Mouse (Mus musculus) limb, embryonic 11.5 days (tissue): ENCODE results near the gene Tmem11. TPM values are rescaled to one million over a fixed set of nuclear protein-coding genes. Genes with fewer than 3 reads are reported as not detected.
"Not testable (repeated sequence)": the region's sequence is repeated elsewhere in the genome, so short reads cannot be mapped to it uniquely, and the experiment has no call there.

Experiments used
- ATAC-seq: fragments of 200-750 bp; cut with Nextera tagmentation; 2 replicates; pipeline ENCODE4 v1.8.0; 2017; ENCODE audit warnings: low read depth; ENCODE audit not compliant: insufficient number of reproducible peaks, low FRiP score, low TSS enrichment
- DNase-seq: peaks from one replicate; pipeline ENCODE4 v3.0.0-alpha.2; 2015; ENCODE audit warnings: low spot score
- H3K27ac ChIP-seq: fragments of 300-500 bp; sonication (generic); replicated peaks from 2 replicates; pipeline ENCODE4 v1.5.1; 2014; ENCODE audit warnings: low read depth, mild to moderate bottlenecking, low read length
- H3K27me3 ChIP-seq: fragments of 300-500 bp; sonication (generic); 2 replicates; pipeline ENCODE4 v1.6.1; 2014; ENCODE audit warnings: mild to moderate bottlenecking, low read length, mixed read lengths; ENCODE audit not compliant: control insufficient read depth, insufficient read depth
- H3K36me3 ChIP-seq: fragments of 300-500 bp; sonication (generic); 2 replicates; pipeline ENCODE4 v1.6.1; 2014; ENCODE audit warnings: mild to moderate bottlenecking, low read length, moderate library complexity, mixed read lengths; ENCODE audit not compliant: control insufficient read depth, insufficient read depth
- H3K4me1 ChIP-seq: fragments of 300-500 bp; sonication (generic); 2 replicates; pipeline ENCODE4 v1.6.1; 2014; ENCODE audit warnings: low read length, mixed read lengths; ENCODE audit not compliant: control insufficient read depth, insufficient read depth
- H3K4me2 ChIP-seq: fragments of 300-500 bp; sonication (generic); 2 replicates; pipeline ENCODE4 v1.6.1; 2014; ENCODE audit warnings: low read depth, mild to moderate bottlenecking, moderate library complexity; ENCODE audit not compliant: severe bottlenecking
- H3K4me3 ChIP-seq: fragments of 300-500 bp; sonication (generic); 2 replicates; pipeline ENCODE4 v1.5.1; 2014; ENCODE audit warnings: low read depth, low read length
- H3K9ac ChIP-seq: fragments of 300-500 bp; sonication (generic); 2 replicates; pipeline ENCODE4 v1.6.1; 2014; ENCODE audit warnings: mild to moderate bottlenecking, low read length
- H3K9me3 ChIP-seq: fragments of 300-500 bp; sonication (generic); 2 replicates; pipeline ENCODE4 v1.6.1; 2016; ENCODE audit warnings: low read length; ENCODE audit not compliant: control insufficient read depth
- WGBS: fragments of 180-500 bp; shearing (Covaris S2); extraction: QIAGEN DNeasy Blood & Tissue Kit; methylation state at CpG from one replicate; pipeline ENCODE4 v1.1.7; 2014; 5-methylcytosine and 5-hydroxymethylcytosine counted together
- polyA plus RNA-seq: library from polyadenylated mRNA; unstranded; fragments of >200 nt; fragmentation: Nextera tagmentation; extraction: Ambion mirVana; gene quantifications from 2 replicates; pipeline ENCODE4 v1.2.1, GENCODE M21; 2014

Gene Tmem11
- polyA plus RNA-seq, 1 experiment from 2014 or later, result 74.5 TPM

DNA sequence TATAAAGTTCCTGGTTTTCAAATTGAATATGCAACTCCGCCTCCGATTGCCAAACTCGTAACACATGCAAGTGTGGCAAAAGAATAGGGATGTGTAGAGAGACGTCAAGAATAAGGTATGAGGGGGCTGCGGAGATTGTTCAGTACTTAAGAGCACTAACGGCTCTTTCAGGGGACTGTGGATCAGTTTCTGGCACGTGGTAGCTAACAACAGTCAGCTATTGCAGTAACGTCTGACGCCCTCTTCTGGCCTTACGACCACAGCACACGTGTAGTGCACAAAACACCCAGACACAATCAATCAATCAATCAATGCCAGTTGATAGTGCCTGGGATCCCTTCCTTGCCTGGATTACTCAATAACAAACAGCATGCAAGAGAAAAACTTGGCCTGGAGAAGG, 351 bp upstream of the Tmem11 start:
- Histone ChIP-seq H3K27ac (peak overlapping the region; percentile 81), H3K27me3 (no peaks in the 10 kb centered on the region), H3K9ac (peak overlapping the region; percentile 49), H3K36me3 (no peaks in the 10 kb centered on the region), H3K4me1 (peaks cover 10% of the 10 kb centered on the region), H3K4me2 (peak overlapping the region; percentile 57), H3K9me3 (no peaks in the 10 kb centered on the region), H3K4me3 (peak overlapping the region; percentile 99)
- WGBS, result 2% methylated on average over 11 of the region's 11 CpGs
- peak; percentile 64 for DNase-seq
- ATAC-seq, result no peak

- peak overlapping the region; percentile 90 for H3K9ac ChIP-seq
- under 1% methylated on average over 47 of the region's 52 CpGs for WGBS
- H3K27me3 ChIP-seq, result no peaks in the 10 kb centered on the region
- peak overlapping the region; percentile 81 for H3K27ac ChIP-seq
- peak overlapping the region; percentile 57 for H3K4me2 ChIP-seq
- peak; percentile 59 for ATAC-seq
- peak overlapping the region; percentile 99 for H3K4me3 ChIP-seq
- H3K4me1 ChIP-seq, result peaks cover 10% of the 10 kb centered on the region
- DNase-seq, result peak; percentile 58
- H3K36me3 ChIP-seq, result no peaks in the 10 kb centered on the region
- no peaks in the 10 kb centered on the region for H3K9me3 ChIP-seq
These were observed 938 bp downstream of the Tmem11 start for GRCm38 (mm10) chr11:60878056-60878612.

GRCm38 (mm10) chr11:60873101-60873500, 6.0 kb downstream of the Tmem11 start:
- H3K36me3 ChIP-seq, result 0 out of 2 replicates have a peak, but pooled peaks cover 2% of the 10 kb centered on the region
- 86% methylated on average over 6 of the region's 6 CpGs for WGBS

DNA sequence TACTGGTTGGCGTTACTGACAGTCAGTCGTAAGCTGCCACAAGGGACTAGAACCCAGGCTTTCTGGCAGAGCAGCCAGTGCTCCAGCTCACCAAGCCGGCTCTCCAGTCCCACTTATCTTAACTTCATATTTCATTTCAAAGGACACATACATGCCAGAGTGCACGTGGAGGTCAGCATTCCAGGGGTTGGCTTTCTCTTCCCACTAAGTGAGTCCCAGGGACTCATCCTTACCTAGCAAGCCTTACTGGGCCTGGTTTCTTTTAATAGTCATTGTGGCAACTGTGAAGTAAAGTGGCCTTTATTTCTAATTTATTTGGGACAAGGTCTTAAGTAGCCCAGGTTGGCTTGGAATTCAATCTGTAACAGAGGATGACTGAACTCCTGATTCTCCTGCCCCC, 7.7 kb downstream of the Tmem11 start:
- no peaks in the 10 kb centered on the region for H3K27me3 ChIP-seq
- H3K9me3 ChIP-seq, result no peaks in the 10 kb centered on the region
- H3K4me1 ChIP-seq, result no peaks in the 10 kb centered on the region
- H3K36me3 ChIP-seq, result 0 out of 2 replicates have a peak, but pooled peaks cover 2% of the 10 kb centered on the region
- no peak overlapping the region for H3K9ac ChIP-seq
- no peak overlapping the region for H3K4me3 ChIP-seq
- DNase-seq, result no peak
- ATAC-seq, result no peak
- 79% methylated on average over 4 of the region's 4 CpGs for WGBS
- no peak overlapping the region for H3K4me2 ChIP-seq
- H3K27ac ChIP-seq, result no peak overlapping the region

More at GRCm38 (mm10) chr11:60873101-60873500, 6.0 kb downstream of the Tmem11 start:
- Histone ChIP-seq H3K9me3 (no peaks in the 10 kb centered on the region), H3K27me3 (no peaks in the 10 kb centered on the region), H3K4me2 (no peak overlapping the region), H3K4me3 (no peak overlapping the region), H3K4me1 (peaks cover 10% of the 10 kb centered on the region), H3K27ac (no peak overlapping the region), H3K9ac (no peak overlapping the region)
- ATAC-seq (no peak), DNase-seq (no peak)

DNA sequence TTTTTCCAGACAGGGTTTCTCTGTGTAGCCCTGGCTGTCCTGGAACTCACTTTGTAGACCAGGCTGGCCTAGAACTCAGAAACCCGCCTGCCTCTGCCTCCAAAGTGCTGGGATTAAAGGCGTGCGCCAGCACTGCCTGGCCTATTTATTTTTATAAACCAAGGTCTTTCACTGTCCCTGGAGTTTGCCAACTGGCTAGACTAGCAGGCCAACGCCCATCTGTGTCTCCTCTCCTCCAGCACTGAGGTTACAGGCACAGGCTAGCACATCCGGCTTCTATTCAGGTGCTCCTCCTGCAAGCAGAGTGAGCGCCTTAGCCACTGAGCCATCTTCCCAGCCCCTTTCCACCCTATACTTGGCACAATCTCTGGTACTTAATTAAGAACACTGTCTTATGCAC, 9.6 kb downstream of the Tmem11 start:
- DNase-seq, H3K27ac ChIP-seq, ATAC-seq, H3K9me3 ChIP-seq, H3K4me2 ChIP-seq, H3K27me3 ChIP-seq, H3K36me3 ChIP-seq, H3K4me3 ChIP-seq, H3K9ac ChIP-seq, H3K4me1 ChIP-seq: not testable (repeated sequence)
- WGBS, result 97% methylated on average over 6 of the region's 6 CpGs

DNA sequence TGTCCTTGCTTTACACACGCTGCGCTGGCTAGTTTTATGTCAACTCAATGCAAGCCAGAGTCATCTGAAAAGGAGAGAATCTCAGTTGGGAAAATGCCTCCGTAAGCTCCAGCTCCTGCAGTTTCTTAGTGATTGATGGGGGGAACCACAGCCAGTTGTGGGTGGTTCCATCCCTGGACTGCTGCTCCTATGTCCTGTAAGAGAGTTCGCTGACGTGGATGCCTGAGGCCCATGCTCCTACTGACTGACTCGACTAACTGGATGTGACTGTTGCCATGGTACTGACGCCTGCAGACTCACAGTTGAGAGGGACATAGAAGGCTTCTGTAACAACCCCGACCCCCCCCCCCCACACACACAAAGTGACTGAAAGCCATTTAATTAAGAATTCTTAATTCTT, 11.2 kb downstream of the Tmem11 start:
- no peak for DNase-seq
- H3K4me1 ChIP-seq, result no peaks in the 10 kb centered on the region
- no peak for ATAC-seq

GRCm38 (mm10) chr11:60867456-60867855, 11.6 kb downstream of the Tmem11 start:
- Histone ChIP-seq H3K4me1 (no peaks in the 10 kb centered on the region), H3K9me3 (no peaks in the 10 kb centered on the region), H3K27me3 (no peaks in the 10 kb centered on the region), H3K4me3 (no peak overlapping the region), H3K36me3 (peaks cover 6% of the 10 kb centered on the region; the same call in 1 of the 2 replicates), H3K9ac (no peak overlapping the region), H3K4me2 (no peak overlapping the region), H3K27ac (no peak overlapping the region)
- DNase-seq (no peak), ATAC-seq (no peak)
- 93% methylated on average over 3 of the region's 3 CpGs for WGBS

More for the DNA sequence above, 11.2 kb downstream of the Tmem11 start:
- H3K4me3 ChIP-seq, result no peak overlapping the region
- WGBS, result 80% methylated on average over 8 of the region's 8 CpGs
- no peak overlapping the region for H3K9ac ChIP-seq
- H3K4me2 ChIP-seq, result no peak overlapping the region
- H3K27me3 ChIP-seq, result no peaks in the 10 kb centered on the region
- peaks cover 6% of the 10 kb centered on the region; the same call in 1 of the 2 replicates for H3K36me3 ChIP-seq
- no peaks in the 10 kb centered on the region for H3K9me3 ChIP-seq
- H3K27ac ChIP-seq, result no peak overlapping the region

DNA sequence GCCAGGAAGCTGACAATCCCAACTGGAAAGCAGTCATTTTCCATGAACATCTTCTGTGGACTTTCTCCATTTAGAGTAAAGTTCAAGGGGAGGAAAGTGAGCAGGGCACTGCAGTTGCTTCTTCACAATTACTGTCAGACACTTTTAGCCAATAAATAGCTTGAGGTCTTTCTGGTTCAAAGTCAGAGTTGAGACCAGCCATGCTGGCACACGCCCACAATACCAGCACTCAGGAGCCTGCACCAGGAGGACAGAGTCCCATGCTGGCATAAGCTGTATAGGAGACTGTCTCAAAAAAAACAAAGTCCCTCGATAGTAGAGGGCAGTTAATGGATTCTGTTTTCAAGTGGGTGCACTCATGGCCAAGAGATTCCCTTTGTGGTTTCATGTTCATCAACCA, 13.1 kb downstream of the Tmem11 start:
- Histone ChIP-seq H3K4me1 (no peaks in the 10 kb centered on the region), H3K9ac (no peak overlapping the region), H3K27ac (no peak overlapping the region), H3K4me2 (no peak overlapping the region), H3K36me3 (peaks cover 13% of the 10 kb centered on the region; the same call in 1 of the 2 replicates), H3K9me3 (no peaks in the 10 kb centered on the region), H3K27me3 (no peaks in the 10 kb centered on the region), H3K4me3 (no peak overlapping the region)
- DNase-seq, result no peak
- no peak for ATAC-seq
- 82% methylated on average over 2 of the region's 2 CpGs for WGBS

GRCm38 (mm10) chr11:60864916-60865315, 14.2 kb downstream of the Tmem11 start:
- Histone ChIP-seq H3K9me3 (no peaks in the 10 kb centered on the region), H3K4me1 (no peaks in the 10 kb centered on the region), H3K36me3 (peaks cover 13% of the 10 kb centered on the region; the same call in 1 of the 2 replicates), H3K27me3 (no peaks in the 10 kb centered on the region), H3K4me3 (no peak overlapping the region), H3K9ac (no peak overlapping the region), H3K4me2 (no peak overlapping the region), H3K27ac (no peak overlapping the region)
- WGBS, result 91% methylated on average over 14 of the region's 14 CpGs
- no peak for ATAC-seq
- DNase-seq, result no peak
